Mouse (Mus musculus) heart, postnatal 4 days (tissue): ENCODE data around the gene Fkbpl. TPM values are rescaled to one million over a fixed set of nuclear protein-coding genes. Genes with fewer than 3 reads are reported as not detected.

ENCODE experiments used
- DNase-seq: peaks from one replicate; pipeline ENCODE4 v3.0.0; 2021
- total RNA-seq, 2 experiments: library from RNA; stranded (reverse); gene quantifications; 2 replicates each; pipeline ENCODE4 v1.2.3; 2021

The Fkbpl gene
- total RNA-seq, 2 experiments from 2014 or later = 6.1 to 9.5 TPM

DNA sequence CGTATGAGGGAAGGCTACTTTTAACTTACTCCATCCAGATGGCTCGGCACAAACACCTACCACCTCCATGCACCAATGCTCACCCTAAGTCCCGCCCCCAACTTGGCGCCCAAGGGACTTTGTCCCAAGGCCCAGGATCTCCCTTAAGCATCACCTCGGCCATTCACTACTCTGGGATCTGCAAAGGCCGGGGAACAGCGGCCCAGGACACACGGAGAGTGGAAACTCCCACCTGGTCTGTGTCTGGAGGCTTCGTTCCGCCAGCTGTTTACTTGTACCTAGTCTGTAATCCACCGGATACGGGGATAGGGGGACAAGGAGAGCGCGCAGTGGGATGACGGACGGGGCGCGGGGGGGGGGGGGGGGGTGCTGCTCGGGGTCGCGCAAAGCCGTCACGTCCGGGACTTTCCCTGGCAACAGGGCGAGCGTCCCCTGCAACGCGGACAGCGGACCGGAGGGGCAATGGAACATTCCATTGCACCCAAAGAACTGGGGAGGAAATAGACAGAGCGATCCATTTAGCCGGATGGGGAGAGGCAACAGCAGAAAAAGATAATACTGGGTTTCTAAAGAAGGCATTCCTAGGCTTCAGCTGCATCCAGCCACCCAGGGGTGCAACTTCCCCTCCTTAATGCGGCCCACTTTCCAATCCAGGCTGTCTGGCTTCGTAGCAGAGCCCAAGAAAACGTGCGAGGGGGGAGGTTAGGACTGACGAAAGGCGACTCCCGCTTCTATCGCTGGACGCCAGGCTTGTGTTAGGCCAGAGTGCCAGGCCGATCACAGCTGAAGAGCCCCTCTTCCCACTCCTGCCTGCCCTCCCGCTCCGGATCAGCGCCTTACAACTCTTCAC is 17.2 kb upstream of the Fkbpl start:
- DNase-seq = peak; percentile 90

DNA sequence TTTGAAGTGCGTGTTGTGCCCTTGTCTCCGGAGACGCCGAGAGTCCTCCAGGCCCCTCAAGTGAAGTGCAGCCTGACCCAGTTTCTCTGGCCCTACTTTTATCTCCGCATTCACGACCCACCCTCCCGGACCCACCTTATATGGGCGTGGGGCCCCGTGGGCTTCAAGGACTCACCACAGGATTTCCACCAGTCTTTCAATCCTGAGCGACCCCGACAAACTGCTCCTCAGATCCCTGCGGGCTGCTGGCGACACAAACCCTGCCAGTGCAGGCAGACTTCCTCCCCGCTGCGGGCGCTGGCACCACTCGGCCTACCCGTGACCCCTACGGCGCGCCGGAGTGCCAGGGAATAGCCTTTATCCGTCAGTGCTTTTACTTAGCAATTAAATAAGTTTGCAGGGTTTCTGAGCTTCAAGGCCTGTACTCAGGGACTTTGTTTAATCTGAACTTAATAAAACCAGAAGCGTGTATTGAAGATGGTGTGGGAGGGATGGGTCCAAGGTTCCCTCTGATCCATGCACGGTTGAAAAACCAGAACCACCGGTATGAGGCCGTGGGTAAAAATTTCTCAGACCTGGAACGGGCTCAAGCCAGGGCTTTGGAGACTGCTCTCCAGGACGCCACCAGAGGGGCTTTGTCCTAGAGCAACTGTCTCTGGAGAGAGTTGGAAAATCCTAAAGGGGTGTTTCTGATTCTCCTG is 16.5 kb upstream of the Fkbpl start, which contains the start of gene Ppt2:
Gene Ppt2, minus strand, starts transcription at position 568 of the 701 bp plus-strand sequence.
- peak; percentile 62 for DNase-seq

DNA sequence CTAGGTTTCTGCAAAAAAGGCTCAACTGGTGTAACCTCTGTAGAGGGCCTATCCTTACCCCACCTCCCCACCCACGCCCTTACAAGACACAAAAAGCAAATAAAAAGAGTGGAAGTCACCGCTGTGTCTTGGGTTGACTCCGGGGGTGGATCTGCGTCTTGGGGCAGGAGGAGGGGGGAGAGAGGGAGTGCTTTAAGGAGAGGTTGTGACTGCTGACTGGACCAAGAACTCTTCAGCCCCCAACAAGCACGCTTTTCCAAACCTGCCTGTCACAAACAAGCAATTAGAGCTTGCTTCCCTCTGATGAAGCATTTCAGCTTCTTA is 16.0 kb upstream of the Fkbpl start:
- DNase-seq = no peak

DNA sequence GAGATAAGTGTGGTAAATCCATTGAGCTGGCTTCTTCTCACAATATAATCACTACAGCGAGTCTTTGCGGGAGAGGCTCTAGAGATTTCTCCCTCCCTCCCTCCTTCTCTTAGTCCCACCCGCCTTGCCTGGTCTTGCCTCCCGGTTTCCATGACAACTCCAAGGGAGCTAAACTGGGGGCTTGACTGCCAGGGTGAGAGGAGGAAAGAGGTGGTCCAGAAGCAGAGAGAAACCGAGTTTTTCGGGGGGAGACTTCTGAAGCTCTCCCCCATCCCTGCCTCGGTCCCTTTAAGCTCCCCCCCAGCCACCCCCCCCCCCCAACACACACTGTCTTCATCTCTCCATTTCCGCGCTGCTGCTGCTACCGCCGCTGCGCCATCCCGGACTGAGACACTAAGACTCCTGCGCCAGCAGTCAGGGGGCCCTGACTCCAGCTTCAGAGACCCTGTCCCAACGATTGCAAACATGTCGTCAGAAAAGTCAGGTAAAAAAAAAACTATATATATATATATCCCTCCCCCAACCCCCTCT is 15.3 kb upstream of the Fkbpl start, which contains the start of gene Prrt1:
Gene Prrt1, plus strand, starts transcription at position 313 of the 531 bp plus-strand sequence.
- DNase-seq = no peak

DNA sequence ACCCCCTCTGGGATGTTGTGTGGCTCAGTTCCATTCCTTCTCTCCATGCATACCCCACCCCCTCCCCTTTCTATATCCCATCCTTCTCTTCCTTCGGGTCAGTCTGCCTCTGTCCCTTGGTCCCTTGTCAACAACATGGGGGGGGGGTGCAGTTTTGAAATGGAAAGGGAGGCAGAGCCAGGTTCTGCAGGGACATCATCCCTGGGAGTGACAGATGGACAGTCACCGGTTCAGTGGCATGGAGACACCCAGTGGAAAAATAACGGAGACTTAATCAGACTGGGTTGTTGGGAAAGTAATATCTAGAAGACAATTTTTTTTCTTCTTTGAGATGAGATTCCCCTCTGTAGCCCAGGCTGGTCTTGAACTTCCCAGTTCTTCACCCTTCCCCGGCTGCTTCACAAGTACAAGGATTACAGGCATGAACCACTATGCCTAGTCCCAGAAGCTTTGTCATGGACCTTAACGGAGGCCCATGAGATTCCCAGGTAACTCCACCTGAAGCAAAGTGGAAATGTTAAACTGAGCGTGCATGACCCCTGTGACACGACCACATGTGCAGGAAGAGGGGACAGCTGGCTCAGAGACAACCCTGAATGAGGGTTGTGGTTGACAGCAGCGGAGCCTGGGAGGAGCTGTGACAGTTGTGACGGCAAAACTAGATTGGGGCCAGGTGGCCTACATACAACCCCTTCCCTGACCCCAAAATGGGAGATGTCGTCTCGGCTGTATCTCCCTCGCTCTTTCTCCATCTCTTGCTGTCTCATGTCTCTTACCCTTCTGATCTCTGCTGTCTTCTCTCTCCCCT is 14.6 kb upstream of the Fkbpl start:
- DNase-seq = no peak

DNA sequence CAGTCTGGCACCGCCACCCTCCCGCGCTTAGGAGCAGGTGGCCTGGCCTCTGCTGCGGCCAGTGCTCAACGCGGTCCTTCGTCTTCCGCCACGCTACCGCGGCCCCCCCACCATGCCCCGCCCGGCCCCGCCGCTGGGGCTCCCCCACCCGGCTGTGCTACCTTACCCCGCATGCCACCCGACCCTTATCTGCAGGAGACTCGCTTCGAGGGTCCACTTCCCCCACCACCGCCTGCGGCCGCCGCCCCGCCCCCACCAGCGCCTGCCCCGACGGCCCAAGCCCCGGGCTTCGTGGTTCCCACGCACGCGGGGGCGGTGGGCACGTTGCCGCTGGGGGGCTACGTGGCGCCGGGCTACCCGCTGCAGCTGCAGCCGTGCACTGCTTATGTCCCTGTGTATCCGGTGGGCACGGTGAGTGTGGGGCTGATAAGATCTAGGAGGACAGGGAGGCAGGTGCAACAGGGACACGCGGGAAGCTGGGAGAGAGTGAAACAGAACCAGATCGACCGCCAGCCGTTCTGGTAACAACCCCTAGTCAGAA is 13.7 kb upstream of the Fkbpl start:
- no peak for DNase-seq

GRCm38 (mm10) chr17:34631647-34632046 is 12.9 kb upstream of the Fkbpl start:
- no peak for DNase-seq

GRCm38 (mm10) chr17:34632261-34632691 is 12.3 kb upstream of the Fkbpl start:
- peak; percentile 74 for DNase-seq

DNA sequence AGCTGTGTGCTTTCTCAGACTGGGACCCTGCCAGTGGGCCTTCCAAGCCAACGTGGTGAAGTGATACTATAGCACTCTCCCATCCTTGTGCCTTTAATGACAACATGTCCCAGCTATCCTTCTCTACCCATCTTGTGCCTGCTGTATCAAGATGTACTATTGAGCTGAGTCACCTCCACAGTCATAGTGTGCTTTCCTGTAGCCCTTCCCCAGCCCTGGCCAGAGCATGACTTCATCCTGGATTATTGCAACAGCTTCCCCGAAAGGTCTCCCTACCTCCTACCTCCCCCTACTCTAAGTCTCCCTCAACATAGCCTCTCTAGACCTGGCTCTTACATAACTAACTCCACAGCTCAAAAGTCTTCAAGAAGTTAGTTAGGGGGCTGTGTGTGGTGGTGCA is 8.9 kb upstream of the Fkbpl start:
- DNase-seq = no peak

DNA sequence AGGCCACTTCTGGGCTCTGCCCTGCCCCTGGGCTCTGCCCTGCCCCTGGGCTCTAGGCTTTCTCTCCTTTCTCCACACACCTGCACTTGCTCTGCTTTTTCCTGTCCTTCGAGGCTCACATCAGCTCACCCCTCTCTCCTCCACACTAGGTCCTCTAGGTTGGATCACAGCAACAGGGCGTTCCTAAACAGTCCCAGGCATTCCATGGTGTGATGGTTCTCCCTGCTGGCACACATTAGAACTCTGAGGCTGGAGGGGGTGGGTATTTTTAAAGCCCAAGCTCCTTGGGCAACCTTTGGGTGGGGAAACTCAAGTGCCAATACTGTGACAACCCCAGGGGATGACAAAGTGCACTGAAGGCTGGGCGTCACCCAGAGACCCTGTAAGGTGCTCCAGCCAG is 7.1 kb upstream of the Fkbpl start:
- no peak for DNase-seq

GRCm38 (mm10) chr17:34639461-34640255 is 4.9 kb upstream of the Fkbpl start:
- no peak for DNase-seq

- DNase-seq = peak; percentile 62
Measured at GRCm38 (mm10) chr17:34640778-34641601, 3.6 kb upstream of the Fkbpl start.

DNA sequence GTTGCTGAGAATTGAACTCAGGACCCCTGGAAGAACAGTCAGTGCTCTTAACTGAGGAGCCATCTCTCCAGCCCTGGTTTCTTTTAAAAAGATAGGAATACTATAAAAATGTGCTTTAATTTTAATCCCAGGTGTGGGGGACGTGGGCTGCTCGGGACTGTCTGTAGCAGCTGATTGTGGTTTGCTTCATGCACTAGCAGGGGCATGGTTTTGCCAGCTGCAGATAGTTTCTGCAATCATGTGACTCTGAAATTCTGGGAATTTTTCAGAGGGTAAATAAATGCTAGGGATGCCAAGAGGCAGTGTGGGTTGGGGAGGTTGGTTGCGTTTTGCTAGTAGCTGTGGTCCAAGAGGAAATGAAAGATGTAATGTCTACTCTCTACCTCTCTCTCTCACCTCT is 2.6 kb upstream of the Fkbpl start:
- no peak for DNase-seq

- DNase-seq = no peak
Measured at GRCm38 (mm10) chr17:34643379-34643778, 1.2 kb upstream of the Fkbpl start.

DNA sequence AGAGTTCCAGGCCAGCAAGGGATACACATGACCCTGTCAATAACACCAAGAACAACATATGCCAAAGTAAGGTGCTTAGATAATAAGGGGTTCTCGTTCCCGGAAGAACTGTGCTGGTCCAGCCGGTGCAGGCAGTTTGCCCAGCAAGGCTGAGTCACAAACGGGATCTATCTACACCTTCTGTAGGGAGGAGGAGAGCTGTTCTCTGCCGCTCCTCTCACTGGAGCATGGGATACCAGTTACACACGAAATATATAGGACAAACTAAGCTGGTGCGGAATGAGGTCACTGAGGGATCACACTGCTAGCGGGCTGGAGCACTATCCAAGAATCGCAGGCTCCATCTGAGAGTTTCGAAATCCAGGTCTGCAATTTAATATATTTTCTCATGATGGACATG is 620 bp upstream of the Fkbpl start:
- DNase-seq = no peak

DNA sequence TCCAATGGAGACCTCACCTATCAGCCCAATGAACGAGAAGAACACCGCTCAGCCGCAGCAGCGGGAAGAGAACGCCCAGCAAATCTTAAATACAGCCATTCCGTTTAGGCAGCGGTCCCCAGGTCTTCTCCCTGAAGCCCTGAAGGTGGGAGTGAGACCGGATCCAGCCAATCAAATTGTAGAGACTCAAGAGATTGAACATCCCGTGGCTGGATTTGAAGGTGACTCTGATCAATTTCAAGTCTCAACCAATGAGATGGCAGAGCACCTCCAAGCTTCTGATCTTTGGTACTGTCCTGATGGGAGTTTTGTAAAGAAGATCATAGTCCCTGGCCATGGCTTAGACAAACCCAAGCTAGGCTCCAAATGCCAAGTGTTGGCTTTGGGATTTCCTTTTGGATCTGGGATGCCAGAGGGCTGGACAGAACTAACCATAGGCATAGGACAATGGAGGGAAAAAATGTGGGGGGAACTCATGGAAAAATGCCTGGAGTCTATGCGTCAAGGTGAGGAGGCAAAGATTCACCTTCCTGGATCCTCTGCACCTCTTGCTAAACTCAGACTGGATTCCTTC is 779 bp downstream of the Fkbpl start:
- DNase-seq = no peak

DNA sequence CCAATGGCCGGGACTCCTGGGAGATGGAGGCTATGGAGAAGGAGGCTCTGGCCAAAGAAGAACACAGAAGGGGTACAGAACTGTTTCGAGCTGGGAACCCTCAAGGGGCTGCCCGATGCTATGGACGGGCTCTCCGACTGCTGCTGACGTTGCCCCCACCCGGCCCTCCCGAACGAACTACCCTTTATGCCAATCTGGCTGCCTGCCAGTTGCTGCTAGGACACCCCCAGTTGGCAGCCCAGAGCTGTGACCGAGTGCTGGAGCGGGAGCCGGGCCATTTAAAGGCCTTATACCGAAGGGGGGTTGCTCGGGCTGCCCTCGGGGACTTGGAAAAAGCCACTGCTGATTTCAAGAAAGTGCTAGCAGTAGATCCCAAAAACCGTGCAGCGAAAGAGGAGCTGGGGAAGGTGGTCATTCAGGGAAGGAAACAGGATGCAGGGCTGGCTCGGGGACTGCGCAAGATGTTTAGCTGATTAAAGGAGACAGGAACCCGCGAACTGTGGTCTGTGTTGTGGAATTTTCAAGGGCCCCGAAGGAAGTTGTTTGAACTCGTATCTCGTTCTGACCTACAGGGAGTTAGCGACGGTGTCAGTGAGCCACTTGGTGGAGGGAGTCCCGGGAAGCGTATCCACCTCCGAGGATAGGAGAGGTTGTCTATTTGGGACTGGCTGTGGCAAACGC is 1.4 kb downstream of the Fkbpl start:
- no peak for DNase-seq

DNA sequence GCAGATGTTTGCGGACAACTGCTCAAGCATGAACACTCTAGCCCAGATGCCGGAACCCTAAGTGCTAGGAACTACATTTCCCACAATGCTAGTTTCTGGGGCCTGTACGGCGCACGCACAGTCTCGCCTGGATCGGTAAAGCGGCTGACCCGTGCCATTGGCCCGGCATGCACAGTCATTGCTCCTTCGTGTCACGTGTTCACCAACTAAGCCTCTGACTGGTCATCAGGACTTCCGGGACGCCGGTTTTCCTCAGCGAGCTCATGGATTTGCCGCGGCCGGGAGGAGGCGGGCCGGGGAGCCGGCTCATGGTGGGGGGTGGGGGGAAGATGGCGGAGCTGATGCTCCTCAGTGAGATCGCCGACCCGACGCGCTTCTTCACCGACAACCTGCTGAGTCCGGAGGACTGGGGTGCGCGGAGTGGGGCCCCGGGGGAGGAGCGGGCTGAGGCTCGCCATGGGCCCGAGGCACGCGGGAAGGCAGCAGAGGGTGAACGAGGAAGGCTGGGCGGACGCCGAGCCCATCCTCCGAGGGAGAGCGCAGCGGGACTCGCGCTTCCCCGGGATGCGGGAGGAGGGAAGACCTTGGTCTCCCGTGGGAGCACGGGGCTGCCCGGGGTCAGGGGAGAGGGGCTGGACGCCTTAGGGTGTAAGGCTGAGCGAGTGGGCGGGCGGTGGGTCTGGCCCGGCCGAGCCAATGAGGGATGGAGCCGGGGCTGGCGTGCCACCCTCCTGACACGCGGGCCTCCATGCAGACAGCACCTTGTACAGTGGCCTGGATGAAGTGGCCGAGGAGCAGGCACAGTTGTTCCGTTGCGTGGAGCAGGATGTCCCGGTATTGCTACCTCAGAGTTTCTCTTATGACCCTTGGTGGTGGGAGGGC is 2.6 kb downstream of the Fkbpl start, which contains the start of gene Atf6b:
Gene Atf6b, plus strand, starts transcription at position 241 of the 882 bp plus-strand sequence.
- DNase-seq = peak; percentile 95
